Mouse (Mus musculus): ENCODE measurements around the gene 2210408I21Rik.

Gene 2210408I21Rik

DNA sequence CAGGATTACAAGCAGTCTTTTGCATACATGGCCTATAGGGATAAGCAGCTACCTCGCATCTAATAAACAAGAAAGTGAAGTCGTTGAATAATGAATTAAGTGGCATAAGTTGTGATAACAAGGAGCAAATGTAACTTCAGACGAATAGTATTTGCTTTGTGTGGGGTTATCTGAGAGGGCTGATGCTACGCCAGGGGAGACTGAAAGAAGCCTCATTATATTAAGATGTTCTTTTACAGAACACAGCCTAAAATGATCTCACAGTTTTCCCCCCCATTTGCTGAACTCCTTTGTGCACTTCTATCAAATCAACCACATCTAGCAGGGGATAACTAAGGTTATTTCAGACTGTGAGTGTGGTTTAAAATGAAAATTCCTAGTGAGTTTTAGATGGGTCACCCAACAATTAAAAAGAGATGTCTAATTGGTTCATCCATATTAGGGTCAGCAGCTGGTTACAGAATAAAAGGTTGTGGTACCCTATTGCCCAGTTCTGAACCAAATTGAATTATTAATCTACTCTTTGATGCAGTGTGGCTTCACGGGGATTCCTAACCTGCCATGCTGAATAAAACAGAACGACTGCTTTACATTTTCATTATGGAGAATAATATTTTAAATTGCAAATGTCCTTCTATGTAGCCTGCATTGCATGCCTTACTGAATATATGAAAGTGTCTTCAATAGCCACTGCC lies 343.2 kb downstream of the 2210408I21Rik start:
- DNase-seq (ENCODE audit: low spot score in 2 of 2), result no peak

DNA sequence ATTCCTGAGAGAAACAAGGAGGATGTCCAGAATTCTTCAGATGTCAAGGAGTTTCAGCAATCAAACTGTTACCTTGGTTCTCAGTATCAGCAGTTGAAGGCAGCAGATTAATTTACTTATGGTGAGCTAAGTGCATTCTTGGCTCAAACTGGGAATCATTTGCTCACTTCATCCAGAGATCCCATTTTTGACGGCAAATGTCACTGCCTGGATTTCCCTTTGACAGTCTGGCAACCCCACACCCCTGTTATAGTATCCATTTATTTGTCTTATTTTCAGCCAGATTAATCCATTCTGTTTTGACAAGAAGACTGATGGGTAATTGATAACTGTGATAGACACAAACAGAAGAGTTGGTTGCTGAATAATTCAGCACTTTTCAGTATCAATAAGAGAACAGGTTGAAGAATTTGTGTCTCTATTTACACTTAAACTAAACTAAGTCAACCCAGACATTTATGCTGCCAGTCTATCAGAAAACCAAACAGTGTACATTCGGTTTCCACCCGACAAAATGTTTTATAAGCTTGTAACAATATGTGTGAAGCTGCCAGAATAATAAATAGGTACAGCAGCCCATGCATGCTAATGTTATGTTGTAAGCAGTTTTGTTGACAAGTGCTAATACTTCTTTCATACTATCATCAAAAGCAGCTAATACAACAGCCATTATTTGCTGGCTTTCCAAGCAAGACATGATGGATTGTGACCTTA lies 354.8 kb downstream of the 2210408I21Rik start:
- DNase-seq (ENCODE audit: low spot score in 2 of 2), result no peak

DNA sequence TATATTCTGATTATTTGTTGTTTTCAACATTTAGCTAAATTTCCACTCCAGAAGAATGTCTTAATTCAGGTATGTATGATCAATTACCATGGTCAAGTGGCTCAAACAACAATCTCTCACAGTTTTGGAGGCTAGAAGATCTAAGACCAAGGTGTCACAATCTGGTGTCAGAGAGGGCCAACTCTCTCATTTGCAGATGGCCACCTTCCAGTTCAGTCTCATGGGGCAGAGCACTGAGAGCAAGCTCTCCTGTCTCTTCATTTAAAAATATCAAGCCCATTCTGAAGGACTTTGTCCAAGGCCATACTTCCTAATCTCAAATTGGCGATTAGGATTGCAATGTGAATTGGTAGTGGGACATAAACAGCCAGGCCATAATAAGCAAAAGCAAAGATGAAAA lies 378.7 kb downstream of the 2210408I21Rik start:
- DNase-seq (ENCODE audit: low spot score in 2 of 2), result no peak

DNA sequence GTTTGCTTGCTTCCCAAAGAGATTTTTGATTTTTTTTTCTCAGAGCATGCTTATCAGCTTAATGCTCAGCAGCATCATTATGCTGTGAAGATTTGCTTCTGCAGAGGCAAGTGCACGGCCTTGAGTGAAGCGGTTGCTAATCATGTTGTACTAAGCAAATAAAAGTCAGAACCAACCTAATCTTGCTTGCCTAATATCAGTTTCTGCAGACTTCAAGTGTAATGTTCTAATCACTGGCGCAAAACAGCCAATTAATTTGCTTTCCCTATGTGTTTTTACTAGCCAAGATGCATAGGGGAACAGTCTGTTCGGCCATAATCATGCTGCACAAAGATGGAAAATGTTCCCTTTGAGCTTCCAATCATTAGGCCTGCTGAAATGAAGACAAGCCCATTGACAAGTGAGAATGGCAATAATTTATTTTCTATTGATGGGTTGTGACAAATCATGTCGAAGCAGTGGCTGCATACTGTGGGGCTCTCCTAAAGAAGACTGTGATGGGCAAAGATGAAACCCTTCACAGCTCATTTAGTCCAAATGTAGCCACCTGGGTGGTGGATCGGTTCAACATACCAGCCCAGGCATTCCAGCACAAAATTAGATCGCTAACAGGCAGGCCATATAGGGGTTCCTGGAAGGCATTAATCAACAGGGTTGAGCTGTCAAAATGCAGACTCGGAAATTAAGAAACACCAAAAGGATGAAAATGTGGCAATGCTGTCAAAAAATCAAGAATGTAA lies 393.8 kb downstream of the 2210408I21Rik start:
- no peak for DNase-seq (ENCODE audit: low spot score in 2 of 2)

DNA sequence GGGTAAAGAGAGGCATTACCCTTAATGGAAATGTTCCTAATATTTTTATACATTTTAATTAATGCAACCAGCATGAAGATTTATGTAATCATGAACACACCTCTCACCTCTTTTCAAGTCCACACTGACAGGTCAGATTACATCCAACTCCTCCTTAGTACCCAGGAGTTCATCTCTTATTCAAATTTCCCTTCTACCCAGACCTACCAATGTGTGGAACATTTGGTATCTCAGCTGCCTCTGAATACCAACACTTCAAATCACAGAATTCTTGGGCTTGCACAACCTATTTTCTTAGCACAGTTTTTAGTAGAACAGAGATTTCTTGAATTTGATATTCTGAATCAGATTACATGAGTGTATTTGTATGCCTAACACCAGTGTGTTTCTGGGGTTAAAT lies 394.4 kb downstream of the 2210408I21Rik start:
- no peak for DNase-seq (ENCODE audit: low spot score in 2 of 2)

DNA sequence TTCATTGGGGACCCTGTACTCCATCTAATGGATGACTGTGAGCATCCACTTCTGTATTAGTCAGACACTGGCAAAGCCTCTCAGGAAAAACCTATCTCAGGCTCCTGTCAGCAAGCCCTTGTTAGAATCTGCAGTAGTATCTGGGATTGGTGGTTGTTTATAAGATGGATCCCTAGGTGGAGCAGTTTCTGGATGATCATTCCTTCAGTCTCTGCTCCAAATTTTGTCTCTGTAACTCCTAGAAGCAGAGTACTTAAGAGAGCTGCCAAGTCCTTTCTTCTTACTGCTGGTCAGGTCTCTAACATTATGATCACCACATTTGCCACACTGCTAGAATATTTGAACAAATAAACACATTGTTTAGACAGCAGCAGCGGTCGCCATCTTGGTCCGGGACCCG lies 402.1 kb downstream of the 2210408I21Rik start:
- no peak for DNase-seq (ENCODE audit: low spot score in 2 of 2)

DNA sequence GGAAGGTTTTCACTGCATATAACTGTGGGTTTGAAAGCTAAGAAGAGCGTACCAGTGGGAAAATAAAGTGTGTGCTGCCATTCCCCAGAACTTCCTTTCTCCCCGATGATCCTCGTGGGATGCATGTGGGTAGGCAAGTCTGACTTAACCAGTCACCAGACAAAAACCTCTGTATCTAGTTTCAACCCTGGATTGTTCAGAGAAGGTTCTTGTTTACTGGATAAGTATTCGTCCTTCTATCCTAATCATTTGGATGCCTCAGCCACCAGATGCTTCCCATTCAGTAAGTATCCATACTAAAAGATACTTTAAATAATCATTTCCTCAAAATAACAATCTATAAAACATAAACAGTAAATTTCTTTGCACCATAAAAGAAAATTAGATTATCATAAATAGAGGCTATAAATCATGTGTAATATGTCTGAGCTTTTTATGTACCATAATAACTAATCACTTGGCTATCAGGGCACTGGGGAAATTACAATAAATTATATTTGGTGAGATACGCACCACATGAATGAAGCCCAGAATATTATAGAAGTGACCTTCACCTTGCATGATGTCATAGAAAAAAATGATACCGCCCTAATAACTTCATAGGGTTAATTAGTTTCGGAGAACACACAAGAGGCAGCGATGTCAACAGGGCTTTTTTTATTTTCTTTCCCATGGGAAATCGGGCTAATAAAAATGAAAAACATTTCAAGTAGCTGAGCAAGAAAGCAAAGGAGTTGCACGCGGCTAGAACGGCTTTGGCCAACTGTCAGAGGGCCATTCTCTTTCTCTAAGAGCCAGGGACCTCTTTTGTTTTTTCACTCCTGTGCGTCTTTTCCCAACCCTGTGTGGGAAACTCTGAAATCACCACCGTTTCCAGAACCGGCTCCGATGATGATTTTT lies 412.4 kb downstream of the 2210408I21Rik start:
- no peak for DNase-seq (ENCODE audit: low spot score in 2 of 2)

DNA sequence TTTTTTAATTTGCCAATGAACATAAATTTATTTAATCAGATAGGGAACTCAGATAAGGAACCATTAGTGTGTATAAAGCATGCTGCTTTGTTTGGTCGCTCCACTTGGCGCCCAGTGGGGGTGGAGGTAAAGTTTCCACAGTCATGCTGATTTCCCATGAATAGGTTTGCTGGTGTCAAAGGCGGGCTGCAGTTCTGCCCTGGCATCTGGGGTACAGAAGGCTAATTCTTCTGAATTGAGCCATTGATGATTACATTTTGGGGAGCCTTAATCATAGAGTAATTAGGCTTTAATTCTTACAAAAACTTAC lies 413.0 kb downstream of the 2210408I21Rik start:
- no peak for DNase-seq (ENCODE audit: low spot score in 2 of 2)

DNA sequence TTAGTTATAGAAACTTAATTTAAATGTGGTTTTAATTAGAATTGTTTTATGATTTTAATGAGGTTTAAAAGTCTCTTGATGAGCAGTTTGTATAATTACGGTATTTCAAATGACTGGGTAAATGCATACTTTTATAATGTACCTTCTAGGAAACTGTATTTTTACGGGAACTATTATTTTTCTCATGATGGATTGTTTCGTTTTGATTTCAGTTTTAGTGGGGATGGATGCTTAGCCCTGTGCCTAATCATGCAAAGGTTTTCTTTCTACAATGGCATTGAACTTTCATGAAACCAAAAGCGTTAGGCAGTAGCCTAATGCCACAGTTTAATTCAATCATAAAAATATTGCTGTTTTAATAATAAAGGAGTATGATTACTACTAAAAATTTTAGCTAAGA lies 413.4 kb downstream of the 2210408I21Rik start:
- no peak for DNase-seq (ENCODE audit: low spot score in 2 of 2)

DNA sequence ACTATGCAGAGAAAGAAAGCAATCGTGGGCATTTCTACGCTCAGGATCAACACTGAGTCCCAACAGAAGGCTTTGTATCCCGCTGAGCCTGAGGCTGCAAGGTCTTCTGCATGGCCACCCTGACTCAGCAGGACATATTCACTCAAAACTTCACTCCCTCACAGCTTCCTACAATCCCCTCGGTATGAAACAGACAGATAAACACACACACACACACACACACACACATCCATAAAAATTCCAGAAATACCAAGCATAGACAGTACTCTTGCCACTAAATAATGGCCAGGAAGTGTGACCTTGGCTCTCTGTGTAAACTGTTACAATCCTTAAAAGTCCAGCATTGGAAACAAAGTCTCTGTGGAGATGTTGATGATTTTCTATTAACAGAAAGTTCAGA lies 458.7 kb downstream of the 2210408I21Rik start:
- no peak for DNase-seq (ENCODE audit: low spot score in 2 of 2)

DNA sequence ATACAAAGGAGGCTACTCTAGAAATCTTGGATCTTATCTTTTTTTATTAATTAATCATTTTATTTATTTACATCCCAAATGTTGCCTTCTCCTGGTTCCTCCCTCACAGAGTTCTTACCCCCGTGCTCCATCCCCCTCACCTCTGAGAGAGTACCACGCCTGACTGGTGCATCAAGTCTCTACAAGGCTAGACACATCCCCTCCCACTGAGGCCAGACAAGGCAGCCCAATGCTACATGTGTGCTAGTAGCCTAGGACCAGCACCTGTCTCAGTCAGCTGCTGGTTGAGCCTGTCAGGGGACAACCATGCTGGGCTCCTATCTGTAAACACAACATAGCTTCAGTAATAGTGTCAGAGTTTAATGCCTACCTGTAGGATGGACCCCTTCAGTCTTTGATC lies 480.0 kb downstream of the 2210408I21Rik start:
- DNase-seq (ENCODE audit: low spot score in 2 of 2), result no peak
